ENCODE assay signal across 7 mouse cellular contexts in the genomic region with DNA sequence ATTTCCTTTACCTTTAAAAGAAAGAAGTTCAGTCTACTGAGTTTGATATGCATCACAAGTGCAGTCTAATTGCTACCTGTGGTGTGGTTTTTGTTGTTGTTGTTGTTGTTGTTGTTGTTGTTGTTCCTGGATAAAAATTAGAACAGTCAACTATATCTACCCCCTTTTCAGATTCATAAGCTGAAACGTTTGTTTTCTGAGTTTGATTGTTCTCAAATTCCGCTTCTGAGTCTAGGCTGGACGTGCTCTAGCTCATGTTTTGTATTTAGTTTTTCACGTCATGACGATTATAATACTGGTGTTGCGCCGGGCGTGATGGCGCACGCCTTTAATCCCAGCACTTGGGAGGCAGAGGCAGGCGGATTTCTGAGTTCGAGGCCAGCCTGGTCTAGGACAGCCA. TPM values are rescaled to one million over a fixed set of nuclear protein-coding genes. Genes with fewer than 3 reads are reported as not detected.
DNase-seq lines count a peak whose midpoint lies in the region; ATAC-seq and TF ChIP-seq lines count a peak whose summit lies in the region.

No protein-coding gene starts in this region.

- no peak for TF ChIP-seq POLR2A in lung, adult 2 months (IDR thresholded peaks at IDR 0.05; ENCODE audit: borderline replicate concordance, extremely low read depth, low read depth, low read length)
- TF ChIP-seq POLR2A in olfactory bulb, adult 2 months (IDR thresholded peaks at IDR 0.05; ENCODE audit: insufficient read depth, low read depth, low read length), result no peak

- H3K9me3 ChIP-seq in lung, embryonic 16.5 days (ENCODE audit: control insufficient read depth, low read length), result no peaks in the 10 kb centered on the region
- H3K9me3 ChIP-seq in embryonic facial prominence, embryonic 12.5 days, result no peaks in the 10 kb centered on the region
- no peaks in the 10 kb centered on the region for H3K9me3 ChIP-seq in intestine, embryonic 15.5 days

- H3K9ac ChIP-seq in lung, embryonic 16.5 days (ENCODE audit: low read length), result peak overlapping the region; percentile 88; the same call in 1 of the 2 replicates
- 0 out of 2 replicates have a peak overlapping the region, but pooled peaks have one; percentile 73 for H3K9ac ChIP-seq in embryonic facial prominence, embryonic 12.5 days
- H3K9ac ChIP-seq in intestine, embryonic 15.5 days, result peak overlapping the region; percentile 68; the same call in 1 of the 2 replicates

- no peaks in the 10 kb centered on the region; the same call in 1 of the 2 replicates for H3K4me1 ChIP-seq in lung, embryonic 16.5 days (replicated peaks; ENCODE audit: control insufficient read depth, insufficient read depth, low read length)
- H3K4me1 ChIP-seq in lung, adult 2 months (ENCODE audit: control insufficient read depth, insufficient read depth, low read length), result no peaks in the 10 kb centered on the region; the same call in 1 of the 2 replicates
- H3K4me1 ChIP-seq in embryonic facial prominence, embryonic 12.5 days, result no peaks in the 10 kb centered on the region
- no peaks in the 10 kb centered on the region for H3K4me1 ChIP-seq in intestine, embryonic 15.5 days (replicated peaks)
- peaks cover 2% of the 10 kb centered on the region; the same call in 1 of the 2 replicates for H3K4me1 ChIP-seq in olfactory bulb, adult 2 months (ENCODE audit: control insufficient read depth, insufficient read depth, low read length)

- H3K4me3 ChIP-seq in lung, embryonic 16.5 days (ENCODE audit: low read length), result peak overlapping the region; percentile 93
- no peak overlapping the region for H3K4me3 ChIP-seq in lung, adult 2 months (replicated peaks; ENCODE audit: extremely low read depth, low read depth, low read length)
- H3K4me3 ChIP-seq in embryonic facial prominence, embryonic 12.5 days, result peak overlapping the region; percentile 81
- H3K4me3 ChIP-seq in intestine, embryonic 15.5 days (replicated peaks), result peak overlapping the region; percentile 92
- peak overlapping the region; percentile 26; the same call in 1 of the 2 replicates for H3K4me3 ChIP-seq in olfactory bulb, adult 2 months (ENCODE audit: insufficient read depth, low read depth, low read length)

- WGBS in lung, embryonic 16.5 days, result 65% methylated on average over 12 of the region's 12 CpGs
- whole genome bisulfite sequencing in lung, adult 2 months, result 49% methylated on average over 12 of the region's 12 CpGs
- WGBS in embryonic facial prominence, embryonic 12.5 days, result 76% methylated on average over 12 of the region's 12 CpGs
- WGBS in intestine, embryonic 15.5 days, result 71% methylated on average over 12 of the region's 12 CpGs
- WGBS in olfactory bulb, adult 2 months, result 61% methylated on average over 12 of the region's 12 CpGs

- H3K36me3 ChIP-seq in lung, embryonic 16.5 days (ENCODE audit: control insufficient read depth, insufficient read depth, low read length), result no peaks in the 10 kb centered on the region
- H3K36me3 ChIP-seq in embryonic facial prominence, embryonic 12.5 days, result no peaks in the 10 kb centered on the region
- no peaks in the 10 kb centered on the region for H3K36me3 ChIP-seq in intestine, embryonic 15.5 days

- no peak overlapping the region for H3K27ac ChIP-seq in lung, embryonic 16.5 days (ENCODE audit: low read length)
- no peak overlapping the region for H3K27ac ChIP-seq in embryonic facial prominence, embryonic 12.5 days
- H3K27ac ChIP-seq in intestine, embryonic 15.5 days, result no peak overlapping the region
- H3K27ac ChIP-seq in olfactory bulb, adult 2 months (ENCODE audit: insufficient read depth, low read depth, low read length), result no peak overlapping the region

- DNase-seq in lung, adult 2 months, result no peak
- DNase-seq in left cerebral cortex, adult 9 months (ENCODE audit: low spot score in 2 of 2), result no peak
- DNase-seq in right cerebral cortex, postnatal 4 days, result no peak

- no peaks in the 10 kb centered on the region for H3K27me3 ChIP-seq in lung, embryonic 16.5 days (ENCODE audit: control insufficient read depth, insufficient read depth, low read depth, low read length)
- H3K27me3 ChIP-seq in embryonic facial prominence, embryonic 12.5 days, result no peaks in the 10 kb centered on the region
- H3K27me3 ChIP-seq in intestine, embryonic 15.5 days (replicated peaks), result no peaks in the 10 kb centered on the region

- H3K4me2 ChIP-seq in lung, embryonic 16.5 days (ENCODE audit: low read depth, low read length), result peak overlapping the region; percentile 56
- peak overlapping the region; percentile 61 for H3K4me2 ChIP-seq in embryonic facial prominence, embryonic 12.5 days (replicated peaks)
- H3K4me2 ChIP-seq in intestine, embryonic 15.5 days (replicated peaks), result peak overlapping the region; percentile 55

- no peak for ATAC-seq in lung, embryonic 16.5 days (ENCODE audit: low read depth)
- no peak for ATAC-seq in embryonic facial prominence, embryonic 12.5 days (ENCODE audit: insufficient number of reproducible peaks, insufficient read depth, low FRiP score, low TSS enrichment)
- ATAC-seq in intestine, embryonic 15.5 days, result no peak

- TF ChIP-seq CTCF in lung, adult 2 months (IDR thresholded peaks at IDR 0.05; ENCODE audit: insufficient read depth, low read length), result no peak
- no peak for TF ChIP-seq CTCF in olfactory bulb, adult 2 months (IDR thresholded peaks at IDR 0.05; ENCODE audit: insufficient read depth, low read depth, low read length)

RNA-seq across cellular contexts. Expression of a gene that starts 0.9 kb away (rescaled TPM):
- polyA plus RNA-seq in lung, embryonic 16.5 days (2015; fragmentation: Nextera tagmentation; extraction: Ambion mirVana), result 19.9 and 20.1 TPM in 2 replicates
- 8.8 and 17.8 TPM in 2 replicates for polyA plus RNA-seq in lung, adult 2 months (2012; rRNA removed)
- polyA plus RNA-seq in embryonic facial prominence, embryonic 12.5 days (2016; fragmentation: Nextera tagmentation; extraction: Ambion mirVana), result 24.0 and 27.0 TPM in 2 replicates
- polyA plus RNA-seq in intestine, embryonic 15.5 days (2015; fragmentation: Nextera tagmentation; extraction: Ambion mirVana), result 20.2 and 23.1 TPM in 2 replicates
- not detected in 2 replicates for polyA plus RNA-seq in olfactory bulb, adult 2 months (2012; ENCODE audit: insufficient read depth, insufficient read length, low replicate concordance, missing spikeins)
